Mouse (Mus musculus): Measurements from ENCODE around the gene Sp1.

Sp1 gene

DNA sequence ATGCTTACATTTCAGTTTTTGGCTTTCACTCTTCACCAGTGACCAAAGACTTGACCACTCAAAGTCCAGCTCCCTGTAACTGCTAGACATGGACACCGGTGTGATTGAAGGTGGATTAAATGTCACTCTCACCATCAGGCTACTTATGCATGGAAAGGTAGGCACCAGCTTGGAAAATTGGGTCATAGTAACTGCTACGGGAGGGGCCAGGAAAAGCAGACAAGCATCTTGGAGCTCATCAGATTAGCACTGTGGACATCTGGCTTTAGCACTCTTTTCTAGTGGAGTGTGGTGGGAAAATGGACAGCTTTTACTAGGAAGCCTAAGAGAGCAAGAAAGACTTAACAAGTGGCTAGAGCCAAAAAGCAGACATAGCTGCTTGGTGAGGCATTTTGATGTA lies 67.3 kb downstream of the Sp1 start:
- in situ Hi-C loops (cut with MseI, MboI): no loop called here

- in situ Hi-C loops (cut with MseI, MboI): no loop called here
Measured at GRCm38 (mm10) chr15:102474520-102474919, 68.6 kb downstream of the Sp1 start.

GRCm38 (mm10) chr15:102483136-102483535 lies 77.2 kb downstream of the Sp1 start:
- in situ Hi-C loops (cut with MseI, MboI): no loop called here

- in situ Hi-C loops (cut with MseI, MboI): no loop called here
Measured at GRCm38 (mm10) chr15:102485853-102486252, 79.9 kb downstream of the Sp1 start.

Data from mouse trophoblast stem cell (cell line).